Mouse (Mus musculus) heart, postnatal 0 days (tissue): ENCODE measurements at regions not wholly inside any gene's neighbourhood (a gene's known extent, or its start where the extent isn't known, plus 50 kb on each side); places are given as distances from the start of the nearest gene placed in this dataset.

Source experiments
- ATAC-seq: fragments of 200-750 bp; cut with Nextera tagmentation; 2 replicates; pipeline ENCODE4 v1.8.0; 2017; ENCODE audit warnings: low read depth, moderate number of reproducible peaks, moderate library complexity; ENCODE audit not compliant: insufficient read depth
- DNase-seq: peaks from one replicate; pipeline ENCODE4 v3.0.0-alpha.2; 2016; ENCODE audit warnings: low spot score
- H3K27ac ChIP-seq: fragments of 300-500 bp; sonication (generic); 2 replicates; pipeline ENCODE4 v1.5.1; 2014; ENCODE audit warnings: low read depth, mild to moderate bottlenecking
- H3K27me3 ChIP-seq: fragments of 300-500 bp; sonication (generic); 2 replicates; pipeline ENCODE4 v1.6.1; 2014; ENCODE audit warnings: low read length, mixed read lengths; ENCODE audit not compliant: control insufficient read depth, insufficient read depth
- H3K36me3 ChIP-seq: fragments of 300-500 bp; sonication (generic); replicated peaks from 2 replicates; pipeline ENCODE4 v1.6.1; 2014; ENCODE audit warnings: low read length, mixed read lengths; ENCODE audit not compliant: control insufficient read depth, insufficient read depth
- H3K4me1 ChIP-seq: fragments of 300-500 bp; sonication (generic); 2 replicates; pipeline ENCODE4 v1.6.1; 2014; ENCODE audit warnings: antibody characterized with exemption; ENCODE audit not compliant: control insufficient read depth, insufficient read depth
- H3K4me2 ChIP-seq: fragments of 300-500 bp; sonication (generic); 2 replicates; pipeline ENCODE4 v1.6.1; 2014; ENCODE audit warnings: low read depth, mild to moderate bottlenecking, low read length, moderate library complexity
- H3K4me3 ChIP-seq: fragments of 300-500 bp; sonication (generic); 2 replicates; pipeline ENCODE4 v1.5.1; 2014; ENCODE audit warnings: low read depth, low read length
- H3K9ac ChIP-seq: fragments of 300-500 bp; sonication (generic); replicated peaks from 2 replicates; pipeline ENCODE4 v1.6.1; 2014; ENCODE audit warnings: low read depth, low read length, mixed read lengths
- H3K9me3 ChIP-seq: fragments of 300-500 bp; sonication (generic); replicated peaks from 2 replicates; pipeline ENCODE4 v1.6.1; 2016; ENCODE audit warnings: low read length; ENCODE audit not compliant: control insufficient read depth
- CTCF ChIP-seq: IDR thresholded peaks from 2 replicates; pipeline ENCODE4 v1.5.1; 2016; ENCODE audit warnings: antibody characterized with exemption, control low read depth, low read depth
- EP300 ChIP-seq: IDR thresholded peaks from 2 replicates; pipeline ENCODE4 v1.6.1; 2016; ENCODE audit warnings: antibody characterized with exemption, low read depth
- WGBS: fragments of 180-500 bp; shearing (Covaris S2); extraction: QIAGEN DNeasy Blood & Tissue Kit; methylation state at CpG from one replicate; pipeline ENCODE4 v1.1.7; 2014; 5-methylcytosine and 5-hydroxymethylcytosine counted together

DNA sequence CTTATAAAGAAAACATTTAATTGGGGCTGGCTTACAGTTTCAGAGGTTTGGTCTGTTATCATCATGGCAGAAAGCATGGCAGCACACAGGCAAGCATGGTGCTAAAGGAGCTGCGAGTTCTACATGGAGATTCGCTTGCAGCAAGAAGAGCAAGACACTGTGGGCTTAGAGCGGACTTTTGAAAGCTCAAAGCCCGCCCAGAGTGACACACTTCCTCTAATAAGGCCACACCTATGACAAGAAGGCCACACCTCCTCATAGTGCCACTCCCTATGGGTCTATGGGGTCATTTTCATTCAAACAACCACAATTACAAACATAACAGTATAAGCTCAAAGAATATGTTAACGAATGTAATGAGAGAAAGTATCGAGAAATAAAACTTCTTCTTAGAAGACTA is 120.1 kb downstream of the Fgf18 start:
- Histone ChIP-seq H3K27me3 (no peaks in the 10 kb centered on the region), H3K4me3 (no peak overlapping the region), H3K9ac (no peak overlapping the region), H3K36me3 (no peaks in the 10 kb centered on the region), H3K4me2 (no peak overlapping the region), H3K27ac (no peak overlapping the region), H3K4me1 (no peaks in the 10 kb centered on the region), H3K9me3 (no peaks in the 10 kb centered on the region)
- 91% methylated on average over 6 of the region's 6 CpGs for WGBS
- TF ChIP-seq CTCF (no peak), EP300 (no peak)
- DNase-seq: no peak
- no peak for ATAC-seq

DNA sequence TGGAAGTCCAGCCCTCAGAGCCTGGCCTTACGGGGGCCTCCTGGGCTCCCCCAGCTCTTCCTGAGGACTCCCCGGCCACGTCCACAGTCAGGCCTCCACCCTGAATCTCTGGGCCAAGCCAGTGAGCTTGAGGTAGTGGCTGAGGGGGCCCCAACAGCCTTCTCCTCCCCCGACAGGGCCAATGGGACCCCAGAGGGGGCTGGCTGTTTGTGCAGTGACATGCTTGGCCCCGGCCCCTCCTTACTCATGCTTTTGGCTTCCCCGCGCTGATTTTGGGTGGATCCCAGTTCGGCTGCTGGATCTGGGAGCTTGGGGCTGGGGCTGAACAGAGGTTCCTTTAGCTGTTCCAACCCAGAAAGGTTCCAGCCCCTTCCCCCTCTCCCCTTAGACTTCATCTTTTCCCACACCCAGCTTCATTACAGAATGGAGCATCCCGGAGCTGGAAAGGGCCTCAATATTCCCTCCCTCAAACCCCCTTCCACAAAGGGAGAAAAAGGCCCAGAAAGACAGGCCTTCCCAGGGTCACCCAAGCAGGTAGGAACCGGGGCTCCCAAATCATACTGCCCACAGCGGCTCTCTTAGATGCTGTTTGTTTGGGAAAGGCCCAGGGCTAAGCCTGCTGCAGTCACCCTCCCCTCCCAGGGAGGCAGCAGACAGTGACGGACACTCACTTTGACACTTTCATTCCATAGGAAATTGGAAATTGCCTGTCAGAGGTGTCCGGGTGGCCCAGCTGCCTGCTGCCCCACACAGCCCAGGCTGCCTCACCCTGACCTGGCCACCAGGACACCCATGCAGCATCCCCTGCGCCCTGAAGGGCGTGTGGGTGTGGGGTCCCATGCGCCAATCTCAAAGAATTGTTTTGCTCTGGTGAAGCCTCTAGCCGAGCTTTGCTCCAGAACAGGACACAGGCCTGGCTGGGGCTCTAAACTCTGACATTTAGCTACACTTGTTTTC is 133.7 kb downstream of the Fgf18 start:
- Histone ChIP-seq H3K9me3 (no peaks in the 10 kb centered on the region), H3K36me3 (no peaks in the 10 kb centered on the region), H3K9ac (no peak overlapping the region), H3K27ac (peak overlapping the region; percentile 59; the same call in 1 of the 2 replicates), H3K4me2 (no peak overlapping the region), H3K4me3 (no peak overlapping the region), H3K4me1 (0 out of 2 replicates have a peak, but pooled peaks cover 10% of the 10 kb centered on the region), H3K27me3 (no peaks in the 10 kb centered on the region)
- WGBS: 80% methylated on average over 17 of the region's 17 CpGs
- DNase-seq (no peak), ATAC-seq (no peak)
- TF ChIP-seq EP300 (no peak), CTCF (no peak)

GRCm38 (mm10) chr11:33012384-33013160 is 134.6 kb downstream of the Fgf18 start:
- Histone ChIP-seq H3K9me3 (no peaks in the 10 kb centered on the region), H3K36me3 (no peaks in the 10 kb centered on the region), H3K4me1 (0 out of 2 replicates have a peak, but pooled peaks cover 10% of the 10 kb centered on the region), H3K4me2 (no peak overlapping the region), H3K27me3 (no peaks in the 10 kb centered on the region), H3K27ac (peak overlapping the region; percentile 59; the same call in 1 of the 2 replicates), H3K4me3 (no peak overlapping the region), H3K9ac (no peak overlapping the region)
- WGBS: 51% methylated on average over 14 of the region's 14 CpGs
- ATAC-seq (no peak), DNase-seq (peak; percentile 7)
- TF ChIP-seq CTCF: no peak
- no peak for TF ChIP-seq EP300

DNA sequence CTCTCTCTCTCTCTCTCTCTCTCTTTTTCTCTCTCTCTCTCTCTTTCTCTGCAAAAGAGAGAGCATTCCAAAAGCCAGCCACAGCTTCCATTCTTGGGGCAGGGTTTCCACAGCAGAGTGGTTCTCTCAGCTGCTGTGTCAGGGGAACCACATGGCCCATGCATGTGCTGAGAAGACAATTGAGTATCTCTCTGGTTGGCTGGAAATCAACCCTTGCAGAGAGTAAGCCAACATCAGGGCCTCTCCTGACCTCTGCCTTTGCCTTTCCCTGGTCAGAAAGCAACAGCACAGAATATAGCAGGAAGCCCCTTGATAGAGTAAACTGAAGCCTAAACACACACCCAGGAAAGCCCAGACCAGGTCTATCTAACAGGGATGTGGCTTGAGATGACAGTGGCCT is 138.6 kb downstream of the Fgf18 start:
- ATAC-seq (no peak), DNase-seq (no peak)
- H3K9me3 ChIP-seq: no peaks in the 10 kb centered on the region
- TF ChIP-seq CTCF: no peak
- no peak for TF ChIP-seq EP300
- H3K27me3 ChIP-seq: no peaks in the 10 kb centered on the region
- no peak overlapping the region for H3K4me2 ChIP-seq
- no peaks in the 10 kb centered on the region for H3K36me3 ChIP-seq
- H3K27ac ChIP-seq: no peak overlapping the region
- H3K9ac ChIP-seq: no peak overlapping the region
- H3K4me1 ChIP-seq: 0 out of 2 replicates have a peak, but pooled peaks cover 10% of the 10 kb centered on the region
- no peak overlapping the region for H3K4me3 ChIP-seq

DNA sequence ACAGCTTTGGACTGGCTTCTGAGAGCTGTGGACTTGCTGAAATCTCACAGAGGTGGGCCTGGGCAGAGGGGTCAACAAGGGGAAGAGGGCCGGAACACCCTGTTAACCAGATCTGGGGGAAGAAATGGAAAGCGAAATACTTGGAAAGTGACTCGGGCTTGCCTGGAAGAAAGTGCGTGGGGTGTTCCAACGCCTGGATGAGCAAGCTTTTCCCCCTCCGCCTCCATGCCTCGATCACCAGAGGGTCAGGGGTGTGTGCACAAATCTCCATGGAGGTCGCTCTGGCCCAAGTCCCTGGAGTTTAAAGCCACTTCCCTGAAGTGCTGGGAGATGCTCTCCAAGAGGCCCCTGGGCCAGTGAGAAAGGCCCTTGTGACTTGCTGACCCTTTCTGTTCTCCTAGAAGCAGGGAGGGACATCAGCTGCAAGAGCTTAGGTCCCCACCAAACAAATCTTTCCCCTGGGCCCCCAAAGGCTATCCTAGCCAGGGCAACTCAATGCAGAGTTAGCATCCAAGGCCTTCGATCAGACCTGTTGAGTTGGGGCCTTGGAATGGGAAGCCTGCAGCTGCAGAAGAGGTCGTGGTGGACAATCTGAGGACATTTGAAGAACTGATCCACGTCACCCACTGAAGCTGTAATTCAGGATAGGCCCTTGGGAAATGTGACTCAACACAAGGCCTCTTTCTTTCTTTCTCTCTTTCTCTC is 139.2 kb downstream of the Fgf18 start:
- Histone ChIP-seq H3K9ac (no peak overlapping the region), H3K27ac (no peak overlapping the region), H3K4me3 (no peak overlapping the region), H3K4me1 (0 out of 2 replicates have a peak, but pooled peaks cover 7% of the 10 kb centered on the region), H3K4me2 (no peak overlapping the region), H3K27me3 (no peaks in the 10 kb centered on the region), H3K36me3 (no peaks in the 10 kb centered on the region), H3K9me3 (no peaks in the 10 kb centered on the region)
- ATAC-seq: no peak
- WGBS: 83% methylated on average over 11 of the region's 11 CpGs
- TF ChIP-seq EP300: no peak
- TF ChIP-seq CTCF: no peak
- no peak for DNase-seq
